Mouse (Mus musculus): Measurements from ENCODE around the gene Cdh4. TPM values are rescaled to one million over a fixed set of nuclear protein-coding genes. Genes with fewer than 3 reads are reported as not detected.

Cdh4 gene
- polyA plus RNA-seq, 1 experiment from 2014 or later = 26.1 TPM

- WGBS = 91% methylated on average over 5 of the region's 5 CpGs
- H3K4me3 ChIP-seq = no peak overlapping the region
- no peak overlapping the region for H3K4me2 ChIP-seq (replicated peaks)
- H3K9ac ChIP-seq = no peak overlapping the region
- ATAC-seq (ENCODE audit: low FRiP score) = no peak
- no peak overlapping the region for H3K27ac ChIP-seq
- H3K9me3 ChIP-seq (replicated peaks) = no peaks in the 10 kb centered on the region
- H3K36me3 ChIP-seq = no peaks in the 10 kb centered on the region
- H3K27me3 ChIP-seq = no peaks in the 10 kb centered on the region
- peaks cover 48% of the 10 kb centered on the region for H3K4me1 ChIP-seq
Measured at GRCm38 (mm10) chr2:179948820-179949219, 506.6 kb downstream of the Cdh4 start.

Measured in hindbrain, embryonic 12.5 days (tissue).